Mouse (Mus musculus) regulatory T cell (primary cell): ENCODE data around the gene Was.
"Not testable (repeated sequence)": the region's sequence is repeated elsewhere in the genome, so short reads cannot be mapped to it uniquely, and the experiment has no call there.

Experiments
- in situ Hi-C: fragments of 300-600 bp; cut with MboI, MseI; formaldehyde crosslinking; loops from one replicate; pipeline ENCODE4 v1.15.1; 2025; ENCODE audit warnings: high pct_unique_total_duplicates

Was gene

GRCm38 (mm10) chrX:8090346-8090953 lies at the start of gene Was:
Was (minus strand) TSS chrX:8090498.
- in situ Hi-C loops, result no loop called here

GRCm38 (mm10) chrX:8139480-8139879 lies 49.2 kb upstream of the Was start:
- in situ Hi-C loops, result no loop called here

DNA sequence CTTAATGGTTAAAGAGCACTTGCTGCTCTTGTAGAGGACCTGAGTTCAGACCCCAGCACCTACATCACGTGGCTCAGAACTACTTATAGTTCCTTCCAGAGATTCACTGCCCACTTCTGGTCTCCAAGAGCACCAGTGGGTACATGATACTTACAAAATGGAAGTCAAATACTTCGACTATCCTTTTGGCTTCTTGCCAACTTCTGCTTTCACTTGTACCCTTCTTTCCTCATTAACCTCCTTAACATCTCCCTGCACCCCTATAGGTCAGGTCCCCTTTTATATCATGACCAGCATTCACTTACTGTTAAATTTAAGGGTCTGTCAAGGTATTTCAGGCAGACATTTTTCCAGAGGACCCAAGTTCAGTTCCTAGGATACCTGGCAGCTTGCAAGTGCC lies 45.6 kb upstream of the Was start:
- in situ Hi-C loops, result no loop called here

- in situ Hi-C loops, result no loop called here
These were observed 42.0 kb upstream of the Was start, which contains the start of gene Wdr13 for GRCm38 (mm10) chrX:8132017-8132976. Wdr13 (minus strand) TSS chrX:8132892.

DNA sequence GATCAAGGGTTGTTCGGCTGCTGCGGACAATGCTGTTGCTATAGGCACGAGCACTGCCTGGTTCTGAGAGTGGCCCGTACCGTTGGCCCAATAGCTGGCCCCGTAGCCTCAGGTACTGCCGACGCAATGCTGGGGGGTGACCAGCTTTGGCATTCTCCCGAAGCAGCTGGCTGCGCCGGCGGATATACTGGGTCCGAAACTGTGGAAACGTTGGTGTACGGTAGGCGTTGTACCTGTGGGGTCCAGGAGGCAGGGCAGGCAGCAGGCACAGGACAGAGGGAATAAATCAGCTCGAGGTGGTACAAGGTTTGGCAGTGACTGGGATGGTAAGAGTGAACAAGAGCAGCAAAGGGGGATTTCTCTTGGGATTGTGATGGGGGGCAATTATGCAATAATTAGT lies 41.1 kb upstream of the Was start:
- in situ Hi-C loops, result no loop called here

DNA sequence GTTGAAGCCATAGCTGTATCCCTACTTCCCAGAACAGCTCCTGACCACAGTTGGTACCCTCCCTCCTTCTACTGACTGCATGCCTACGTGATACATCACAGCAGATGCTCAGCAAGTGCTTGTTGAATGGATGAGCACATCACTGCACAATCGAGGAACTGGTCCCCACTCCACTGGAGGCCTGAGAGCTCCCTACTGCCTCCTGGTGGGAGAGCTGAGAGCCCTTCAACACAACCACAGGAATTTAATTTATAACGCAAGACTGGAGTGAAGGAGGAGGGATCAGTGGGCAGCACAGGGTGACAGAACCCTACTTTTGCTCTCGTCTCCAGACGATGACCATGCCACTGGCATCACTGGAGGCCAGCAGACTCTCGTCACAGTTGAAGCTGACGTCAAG lies 34.9 kb upstream of the Was start:
- in situ Hi-C loops, result no loop called here

DNA sequence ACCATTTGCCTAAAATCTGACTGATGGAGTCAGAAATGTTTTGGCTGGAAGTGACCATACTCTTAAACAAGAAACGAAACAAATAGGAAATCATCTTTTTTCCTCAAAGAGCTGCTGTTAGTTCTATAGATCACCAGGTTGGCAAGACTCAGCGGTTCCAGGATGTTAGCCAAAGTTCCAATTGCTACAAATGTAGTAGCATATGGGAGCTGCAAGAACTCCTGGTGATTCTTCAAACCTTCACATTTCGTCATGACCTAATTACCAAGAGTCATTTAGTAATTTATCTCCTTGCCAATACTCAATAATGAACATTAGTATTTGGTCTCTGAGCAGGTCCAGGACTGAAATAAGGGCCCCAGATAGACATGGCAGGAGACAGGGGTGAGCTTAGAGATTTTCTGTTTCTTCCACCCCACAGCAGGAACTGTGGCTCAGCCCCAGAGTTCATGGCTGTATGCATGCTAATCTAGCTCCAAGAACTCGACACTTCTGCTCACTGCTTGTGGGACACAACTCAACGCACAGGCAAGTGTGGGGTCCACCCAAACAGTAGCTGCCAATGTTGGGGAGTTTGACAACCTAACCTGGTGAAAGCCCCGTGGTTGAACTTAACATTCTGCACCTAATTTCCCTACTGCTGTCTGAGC lies 33.6 kb upstream of the Was start:
- in situ Hi-C loops, result no loop called here

DNA sequence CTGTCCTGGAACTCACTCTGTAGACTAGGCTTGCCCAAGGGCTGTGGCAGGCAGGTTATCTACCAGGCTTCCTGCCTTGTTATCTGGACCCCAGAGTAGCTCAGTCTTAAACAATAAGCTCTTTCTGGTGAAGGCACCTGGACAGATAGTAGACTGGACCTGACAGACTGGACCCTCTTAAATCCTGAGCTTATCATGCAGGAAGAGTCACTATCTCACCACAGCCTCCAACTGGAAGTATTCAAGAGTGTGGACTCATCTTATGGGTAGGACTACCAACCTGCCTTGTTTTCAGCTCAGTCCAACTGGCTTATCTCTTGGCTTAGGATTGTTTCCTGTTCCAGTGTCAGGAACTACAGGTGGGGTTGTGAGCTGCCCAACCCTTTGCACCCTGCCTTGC lies 27.0 kb upstream of the Was start:
- in situ Hi-C loops, result no loop called here

- in situ Hi-C loops, result no loop called here
These were observed 25.0 kb upstream of the Was start for GRCm38 (mm10) chrX:8115275-8115674.

- in situ Hi-C loops, result no loop called here
These were observed 14.7 kb upstream of the Was start for GRCm38 (mm10) chrX:8105019-8105418.

DNA sequence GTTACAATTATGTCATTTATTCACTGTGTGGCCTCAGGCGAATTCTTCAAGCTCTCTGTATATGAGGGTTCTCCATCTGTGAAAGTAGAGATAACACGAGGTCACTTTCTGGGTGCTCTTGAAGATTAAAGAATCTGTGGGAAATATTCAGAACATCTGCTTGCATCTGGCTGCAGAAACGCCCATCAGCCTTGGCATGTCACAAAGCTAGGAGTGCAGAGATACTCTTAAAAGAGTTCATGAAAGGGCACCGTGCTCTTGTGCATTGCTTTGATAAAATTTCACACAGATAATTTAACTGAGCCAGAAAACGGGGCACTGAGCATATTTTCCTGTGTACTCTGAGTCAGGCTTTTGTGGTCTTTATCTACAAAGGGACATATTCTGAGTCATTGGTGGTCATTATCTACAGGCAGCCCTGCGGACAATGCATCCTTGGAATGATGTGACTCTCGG lies 11.9 kb upstream of the Was start:
- in situ Hi-C loops, result no loop called here

DNA sequence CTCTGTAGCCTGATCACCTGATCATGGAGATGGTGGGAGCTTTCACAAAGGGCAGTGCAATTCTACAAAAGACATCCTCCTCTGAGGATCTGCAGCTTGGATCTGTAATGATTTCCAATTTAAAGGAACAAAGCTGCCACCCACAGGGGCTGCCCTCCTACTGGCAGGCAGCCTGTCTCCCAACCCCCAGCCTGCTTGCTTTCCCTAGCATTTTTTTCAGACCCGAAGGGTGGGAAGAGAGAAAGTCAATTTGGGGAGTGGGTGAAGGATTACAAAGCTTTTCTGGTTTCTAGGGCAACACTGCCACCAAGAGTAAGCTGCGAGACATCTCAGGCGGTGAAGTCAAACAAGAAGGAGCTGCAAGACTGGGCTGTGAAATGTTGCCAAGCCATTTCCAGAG lies 10.7 kb upstream of the Was start:
- in situ Hi-C loops, result no loop called here

- in situ Hi-C loops, result loop anchor here (5.0 kb wide), 1 partner anchor 387 kb away; the partner anchor contains the start of gene Wdr45
These were observed 9.1 kb upstream of the Was start for GRCm38 (mm10) chrX:8099435-8099834.

GRCm38 (mm10) chrX:8096787-8097242 lies 6.5 kb upstream of the Was start:
- in situ Hi-C loops, result loop anchor here (5.0 kb wide), 1 partner anchor 385 kb away; the partner anchor contains the start of gene Wdr45

- in situ Hi-C loops, result loop anchor here (5.0 kb wide), 1 partner anchor 384 kb away; the partner anchor contains the start of gene Wdr45
These were observed 5.9 kb upstream of the Was start for GRCm38 (mm10) chrX:8096068-8096786.

- in situ Hi-C loops, result loop anchor here (5.0 kb wide), 1 partner anchor 383 kb away; the partner anchor contains the start of gene Wdr45
These were observed 5.2 kb upstream of the Was start for GRCm38 (mm10) chrX:8095546-8095945.

DNA sequence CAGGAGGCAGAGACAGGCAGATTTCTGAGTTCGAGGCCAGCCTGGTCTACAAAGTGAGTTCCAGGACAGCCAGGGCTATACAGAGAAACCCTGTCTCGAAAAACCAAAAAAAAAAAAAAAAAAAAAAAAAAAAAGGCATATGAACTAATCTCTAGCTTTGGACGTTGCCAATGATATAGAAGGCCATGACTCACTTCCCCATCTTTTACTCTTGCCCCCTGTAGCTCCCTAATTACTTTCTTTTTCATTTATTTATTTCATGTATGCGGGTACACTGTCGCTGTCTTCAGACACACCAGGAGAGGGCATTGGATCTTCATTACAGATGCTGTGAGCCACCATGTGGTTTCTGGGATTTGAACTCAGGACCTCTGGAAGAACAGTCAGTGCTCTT lies 653 bp upstream of the Was start:
- in situ Hi-C loops, result not testable (repeated sequence)

- in situ Hi-C loops, result no loop called here
These were observed 552 bp downstream of the Was start for GRCm38 (mm10) chrX:8089746-8090145.

GRCm38 (mm10) chrX:8085611-8086010 lies 4.7 kb downstream of the Was start:
- in situ Hi-C loops, result no loop called here

DNA sequence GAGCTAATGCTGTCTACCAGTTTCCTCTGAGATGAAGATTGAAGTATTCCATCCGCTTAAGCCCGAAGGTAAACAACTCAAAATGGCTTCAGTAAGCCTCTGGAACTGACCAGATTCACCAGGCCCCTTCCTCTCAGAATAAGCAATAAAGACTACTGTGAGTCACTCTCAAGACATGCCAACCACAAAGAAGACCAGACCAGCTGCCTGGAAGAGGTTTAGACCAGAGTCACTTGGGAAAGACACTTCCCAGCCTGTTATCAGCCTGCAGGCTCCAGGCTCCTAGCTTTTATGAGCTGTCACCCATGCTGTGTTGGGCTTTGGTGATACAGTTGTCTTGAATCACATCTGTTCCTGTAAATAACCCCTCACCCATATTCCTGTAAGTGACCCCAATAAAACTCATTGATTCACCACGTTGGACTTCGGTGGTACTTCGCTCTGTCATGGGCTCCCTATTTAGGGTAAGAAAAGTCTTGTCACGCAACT lies 5.5 kb downstream of the Was start:
- in situ Hi-C loops, result no loop called here

- in situ Hi-C loops, result no loop called here
These were observed 15.2 kb downstream of the Was start for GRCm38 (mm10) chrX:8075104-8075503.
